Mouse (Mus musculus): ENCODE measurements at regions not wholly inside any gene's neighbourhood (a gene's known extent, or its start where the extent isn't known, plus 50 kb on each side); places are given as distances from the start of the nearest gene placed in this dataset.

- 93% methylated on average over 5 of the region's 5 CpGs for WGBS (ENCODE audit: missing documents)
- no peaks in the 10 kb centered on the region for H3K79me2 ChIP-seq (ENCODE audit: inconsistent target)
Observed at GRCm38 (mm10) chr9:115524591-115524990, 214.4 kb upstream of the Stt3b start.

DNA sequence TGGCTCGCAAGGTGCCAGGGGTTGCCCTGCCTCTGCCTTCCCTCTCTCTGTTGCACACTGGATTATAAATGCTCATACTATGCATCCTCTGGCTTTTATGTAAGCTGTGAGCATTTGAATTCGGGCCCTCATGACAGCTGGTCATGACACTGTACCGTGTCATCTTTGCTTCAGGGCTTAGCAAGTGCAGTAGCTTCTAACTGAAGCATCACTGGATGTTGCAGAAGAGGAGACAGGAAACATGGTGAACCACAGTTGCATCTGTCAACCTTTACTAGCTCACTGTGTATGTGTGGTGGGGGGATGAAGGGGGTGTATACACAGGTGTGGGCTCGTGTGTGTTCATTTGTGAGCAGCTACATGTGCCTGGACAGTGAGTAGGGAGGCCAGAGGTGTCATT lies 216.1 kb upstream of the Stt3b start:
- H3K36me3 ChIP-seq (ENCODE audit: inconsistent target), result no peaks in the 10 kb centered on the region
- 53% methylated on average over 4 of the region's 4 CpGs for WGBS (ENCODE audit: missing documents)
- H3K27ac ChIP-seq, result no peak overlapping the region
- H3K4me3 ChIP-seq (ENCODE audit: inconsistent target), result no peak overlapping the region
- no peaks in the 10 kb centered on the region for H3K79me2 ChIP-seq (ENCODE audit: inconsistent target)

More at GRCm38 (mm10) chr9:115524591-115524990, 214.4 kb upstream of the Stt3b start:
- Histone ChIP-seq H3K4me3 (ENCODE audit: inconsistent target) (no peak overlapping the region), H3K36me3 (ENCODE audit: inconsistent target) (no peaks in the 10 kb centered on the region), H3K27ac (no peak overlapping the region)

GRCm38 (mm10) chr9:115526981-115527380 lies 216.8 kb upstream of the Stt3b start:
- Histone ChIP-seq H3K36me3 (ENCODE audit: inconsistent target) (no peaks in the 10 kb centered on the region), H3K27ac (no peak overlapping the region), H3K79me2 (ENCODE audit: inconsistent target) (no peaks in the 10 kb centered on the region), H3K4me3 (ENCODE audit: inconsistent target) (no peak overlapping the region)
- WGBS (ENCODE audit: missing documents), result 87% methylated on average over 6 of the region's 6 CpGs

DNA sequence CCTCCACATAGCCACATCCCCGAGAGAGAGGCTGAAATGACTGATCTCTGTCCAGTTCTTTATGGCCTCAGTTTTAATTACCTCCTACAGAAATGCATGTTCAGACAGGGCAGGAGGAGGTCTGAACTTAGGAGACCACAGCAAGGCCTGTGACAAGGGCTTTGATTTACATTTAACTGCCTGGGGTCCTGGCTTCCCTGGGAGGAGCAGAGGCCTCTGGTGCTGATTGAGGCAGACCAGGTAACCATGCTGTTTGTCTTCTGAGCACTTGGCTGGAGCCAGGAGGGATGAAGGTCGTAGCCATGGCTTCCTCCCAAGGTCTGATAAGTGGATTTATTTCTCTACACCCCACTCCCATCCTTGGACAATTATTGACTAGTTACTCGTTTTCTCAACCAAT lies 224.0 kb upstream of the Stt3b start:
- no peaks in the 10 kb centered on the region for H3K36me3 ChIP-seq (ENCODE audit: inconsistent target)
- H3K79me2 ChIP-seq (ENCODE audit: inconsistent target), result no peaks in the 10 kb centered on the region
- no peak overlapping the region for H3K27ac ChIP-seq
- no peak overlapping the region for H3K4me3 ChIP-seq (ENCODE audit: inconsistent target)
- 96% methylated on average over 3 of the region's 3 CpGs for WGBS (ENCODE audit: missing documents)

GRCm38 (mm10) chr9:115543665-115544064 lies 233.4 kb upstream of the Stt3b start:
- Histone ChIP-seq H3K4me3 (ENCODE audit: inconsistent target) (no peak overlapping the region), H3K79me2 (ENCODE audit: inconsistent target) (no peaks in the 10 kb centered on the region), H3K36me3 (ENCODE audit: inconsistent target) (no peaks in the 10 kb centered on the region), H3K27ac (no peak overlapping the region)
- WGBS (ENCODE audit: missing documents), result 73% methylated on average over 9 of the region's 9 CpGs

DNA sequence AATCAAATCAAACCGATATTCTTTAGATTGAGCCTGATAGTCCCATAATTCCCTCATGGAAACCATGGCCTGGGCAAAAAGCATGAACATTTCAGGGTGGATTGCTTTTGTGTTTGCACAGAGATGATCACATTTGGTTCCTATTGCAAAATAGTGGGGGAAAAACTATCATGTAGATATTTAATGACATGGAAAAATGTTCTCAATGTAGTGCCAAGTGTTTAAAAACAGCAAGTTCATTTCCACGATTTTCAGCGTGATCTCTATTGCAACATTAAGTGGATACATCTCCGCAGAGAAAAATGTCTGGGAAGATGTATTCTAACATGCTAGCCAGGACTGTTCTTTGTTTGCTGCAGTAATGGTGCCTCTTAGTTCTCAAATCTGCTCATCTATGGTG lies 235.0 kb upstream of the Stt3b start:
- H3K36me3 ChIP-seq (ENCODE audit: inconsistent target), result no peaks in the 10 kb centered on the region
- H3K4me3 ChIP-seq (ENCODE audit: inconsistent target), result no peak overlapping the region
- WGBS (ENCODE audit: missing documents), result 94% methylated on average over 4 of the region's 4 CpGs
- H3K27ac ChIP-seq, result no peak overlapping the region
- no peaks in the 10 kb centered on the region for H3K79me2 ChIP-seq (ENCODE audit: inconsistent target)

GRCm38 (mm10) chr9:115545792-115546191 lies 235.6 kb upstream of the Stt3b start:
- Histone ChIP-seq H3K4me3 (ENCODE audit: inconsistent target) (no peak overlapping the region), H3K27ac (no peak overlapping the region)
- 100% methylated on average over 2 of the region's 2 CpGs for WGBS (ENCODE audit: missing documents)

GRCm38 (mm10) chr9:115547625-115548325 lies 237.6 kb upstream of the Stt3b start:
- Histone ChIP-seq H3K4me3 (ENCODE audit: inconsistent target) (no peak overlapping the region), H3K79me2 (ENCODE audit: inconsistent target) (no peaks in the 10 kb centered on the region)
- WGBS (ENCODE audit: missing documents), result 58% methylated on average over 8 of the region's 8 CpGs

More at GRCm38 (mm10) chr9:115545792-115546191, 235.6 kb upstream of the Stt3b start:
- H3K36me3 ChIP-seq (ENCODE audit: inconsistent target), result no peaks in the 10 kb centered on the region
- no peaks in the 10 kb centered on the region for H3K79me2 ChIP-seq (ENCODE audit: inconsistent target)

DNA sequence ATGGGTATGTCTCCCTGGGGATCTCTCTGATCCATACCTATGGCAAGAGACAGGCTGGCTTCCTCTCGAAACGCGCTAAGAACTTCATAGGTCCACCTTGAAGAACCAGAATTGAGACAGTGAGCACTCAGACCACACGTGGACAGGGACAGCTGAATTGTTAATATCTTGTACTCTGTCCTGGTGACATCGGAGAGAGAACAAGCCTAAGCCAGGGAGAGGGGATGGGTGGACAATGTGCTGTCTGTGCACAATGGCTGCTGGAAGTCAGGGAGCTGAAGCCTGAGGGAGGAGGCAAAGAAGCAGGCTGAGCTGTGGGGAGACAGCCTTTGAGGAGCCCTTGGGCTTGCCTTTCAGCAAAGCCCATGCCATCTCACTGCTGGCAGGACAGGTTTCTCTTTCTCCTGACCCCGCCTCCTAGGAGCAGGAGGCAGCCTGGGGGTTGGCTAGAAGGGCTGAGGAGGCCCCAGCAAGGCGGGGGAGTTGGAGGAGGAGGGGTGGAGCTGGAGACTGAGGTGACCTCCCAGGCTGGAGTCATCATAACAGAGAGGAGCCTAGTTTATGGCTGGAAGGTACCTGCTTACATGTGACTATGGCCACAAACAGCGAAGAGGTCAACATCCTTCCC lies 238.6 kb upstream of the Stt3b start:
- Histone ChIP-seq H3K4me3 (ENCODE audit: inconsistent target) (no peak overlapping the region), H3K79me2 (ENCODE audit: inconsistent target) (no peaks in the 10 kb centered on the region), H3K27ac (no peak overlapping the region), H3K36me3 (ENCODE audit: inconsistent target) (no peaks in the 10 kb centered on the region)
- WGBS (ENCODE audit: missing documents), result 79% methylated on average over 8 of the region's 8 CpGs

More at GRCm38 (mm10) chr9:115547625-115548325, 237.6 kb upstream of the Stt3b start:
- Histone ChIP-seq H3K27ac (no peak overlapping the region), H3K36me3 (ENCODE audit: inconsistent target) (no peaks in the 10 kb centered on the region)

DNA sequence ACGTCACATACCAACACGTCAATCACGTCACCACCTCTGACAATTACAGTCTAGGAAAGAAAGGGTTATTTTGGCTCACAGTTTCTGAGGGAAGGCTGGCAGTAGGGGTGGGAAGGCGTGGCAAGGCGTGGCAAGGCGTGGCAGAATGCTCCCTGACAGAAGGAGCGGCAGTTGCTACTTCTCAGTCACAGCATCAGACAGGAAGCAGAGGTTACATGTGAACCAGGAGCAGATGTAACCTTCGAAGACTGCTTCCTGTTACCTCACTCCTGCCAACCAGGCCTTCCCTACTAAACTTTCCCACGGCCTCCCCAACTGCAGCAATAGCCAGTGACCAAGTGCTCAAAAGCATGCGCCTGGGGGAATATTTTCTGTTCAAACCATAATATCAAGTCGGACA lies 240.9 kb upstream of the Stt3b start:
- Histone ChIP-seq H3K36me3 (ENCODE audit: inconsistent target) (no peaks in the 10 kb centered on the region), H3K4me3 (ENCODE audit: inconsistent target) (no peak overlapping the region), H3K27ac (no peak overlapping the region), H3K79me2 (ENCODE audit: inconsistent target) (no peaks in the 10 kb centered on the region)
- WGBS (ENCODE audit: missing documents), result 76% methylated on average over 11 of the region's 11 CpGs

- no peaks in the 10 kb centered on the region for H3K36me3 ChIP-seq (ENCODE audit: inconsistent target)
- no peaks in the 10 kb centered on the region for H3K79me2 ChIP-seq (ENCODE audit: inconsistent target)
- H3K27ac ChIP-seq, result no peak overlapping the region
- 34% methylated on average over 4 of the region's 4 CpGs for WGBS (ENCODE audit: missing documents)
- no peak overlapping the region for H3K4me3 ChIP-seq (ENCODE audit: inconsistent target)
Observed at GRCm38 (mm10) chr9:115551501-115551900, 241.3 kb upstream of the Stt3b start.

DNA sequence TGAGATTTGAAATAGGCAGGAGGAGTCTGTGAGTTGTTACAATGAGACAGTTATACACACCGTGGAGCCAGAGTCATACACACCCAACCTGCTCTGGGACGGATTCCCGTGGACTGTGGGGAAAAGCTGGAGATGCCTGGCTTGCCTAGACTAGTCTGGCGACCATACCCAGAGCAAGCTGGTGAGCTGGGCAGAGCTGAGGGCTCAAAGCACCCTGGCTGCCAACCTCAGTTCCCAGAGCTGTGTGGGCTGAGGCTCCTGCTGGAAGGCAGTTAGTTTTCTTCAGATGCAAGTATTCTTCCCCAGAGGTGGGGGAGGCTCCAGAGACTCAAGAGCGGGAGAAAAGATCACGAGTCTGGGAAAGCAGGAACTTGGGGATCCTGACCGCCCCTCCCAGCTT lies 247.9 kb upstream of the Stt3b start:
- no peaks in the 10 kb centered on the region for H3K36me3 ChIP-seq (ENCODE audit: inconsistent target)
- H3K4me3 ChIP-seq (ENCODE audit: inconsistent target), result no peak overlapping the region
- no peaks in the 10 kb centered on the region for H3K79me2 ChIP-seq (ENCODE audit: inconsistent target)
- H3K27ac ChIP-seq, result no peak overlapping the region
- 87% methylated on average over 7 of the region's 7 CpGs for WGBS (ENCODE audit: missing documents)

DNA sequence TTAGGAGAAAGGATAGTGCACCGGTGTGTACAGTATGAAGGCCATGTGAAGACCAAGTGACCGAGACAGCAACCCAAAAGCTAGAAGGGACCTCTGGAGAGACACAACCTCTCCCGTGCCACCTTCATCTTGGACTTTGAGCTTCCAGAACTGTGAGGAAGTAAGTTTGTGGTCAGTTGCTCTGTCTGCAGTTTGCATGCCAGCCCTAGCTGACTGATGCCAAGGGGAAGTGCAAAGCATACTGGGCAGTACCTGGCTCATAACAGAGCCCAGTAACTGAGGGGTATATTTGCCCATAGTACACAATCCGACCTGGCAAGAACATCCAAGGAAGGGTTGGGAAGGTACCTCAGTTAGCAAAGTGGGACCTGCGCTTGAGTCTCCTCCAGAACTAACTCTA lies 249.3 kb upstream of the Stt3b start:
- no peaks in the 10 kb centered on the region for H3K36me3 ChIP-seq (ENCODE audit: inconsistent target)
- no peak overlapping the region for H3K27ac ChIP-seq
- no peak overlapping the region for H3K4me3 ChIP-seq (ENCODE audit: inconsistent target)
- no peaks in the 10 kb centered on the region for H3K79me2 ChIP-seq (ENCODE audit: inconsistent target)
- WGBS (ENCODE audit: missing documents), result 65% methylated on average over 5 of the region's 5 CpGs

DNA sequence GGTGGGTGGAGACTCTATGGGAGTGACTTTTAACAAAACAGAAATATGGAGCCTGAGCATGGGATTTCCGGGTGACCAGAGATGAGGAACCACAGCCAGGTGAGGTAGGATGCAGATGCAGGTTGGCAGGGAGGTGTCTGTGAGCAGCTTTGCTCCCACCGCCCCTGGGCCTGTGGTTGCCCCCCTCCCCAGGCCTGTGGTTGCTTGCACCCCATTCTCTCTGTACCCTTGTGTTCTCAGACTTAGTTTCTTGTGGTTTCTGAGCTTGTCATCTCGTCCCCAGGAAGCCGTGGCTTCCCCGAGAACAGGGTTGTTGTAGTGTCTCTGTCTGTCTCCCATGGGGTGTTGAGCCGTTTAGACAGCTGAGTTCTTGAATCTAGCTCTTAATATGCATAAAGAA lies 251.0 kb upstream of the Stt3b start:
- Histone ChIP-seq H3K36me3 (ENCODE audit: inconsistent target) (no peaks in the 10 kb centered on the region), H3K4me3 (ENCODE audit: inconsistent target) (no peak overlapping the region), H3K79me2 (ENCODE audit: inconsistent target) (no peaks in the 10 kb centered on the region), H3K27ac (no peak overlapping the region)
- WGBS (ENCODE audit: missing documents), result 26% methylated on average over 6 of the region's 6 CpGs

DNA sequence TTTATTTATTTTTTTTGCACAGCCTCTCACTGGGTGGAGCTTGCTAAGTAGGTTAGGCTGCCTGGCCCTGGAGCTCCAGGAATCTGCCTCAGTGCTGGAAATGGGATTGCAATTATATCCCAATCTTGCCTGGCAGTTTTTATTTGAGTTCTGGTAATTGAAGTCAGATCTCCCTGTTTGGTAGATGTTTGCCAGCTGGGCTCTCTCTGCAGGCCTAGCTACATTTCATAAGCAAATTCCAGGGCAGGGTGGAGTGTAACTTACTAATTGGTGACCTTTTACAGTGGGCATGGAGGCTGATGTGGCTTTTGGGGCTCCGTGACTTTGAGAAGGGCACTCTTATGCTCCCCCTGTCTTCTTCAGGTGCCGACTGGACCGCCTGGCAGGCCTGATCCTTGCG lies 252.6 kb upstream of the Stt3b start:
- no peaks in the 10 kb centered on the region for H3K36me3 ChIP-seq (ENCODE audit: inconsistent target)
- 90% methylated on average over 4 of the region's 4 CpGs for WGBS (ENCODE audit: missing documents)
- no peak overlapping the region for H3K4me3 ChIP-seq (ENCODE audit: inconsistent target)
- no peak overlapping the region for H3K27ac ChIP-seq
- no peaks in the 10 kb centered on the region for H3K79me2 ChIP-seq (ENCODE audit: inconsistent target)

Data from macrophage (primary cell).